Mouse (Mus musculus): ENCODE measurements around the gene F2. TPM values are rescaled to one million over a fixed set of nuclear protein-coding genes. Genes with fewer than 3 reads are reported as not detected.

F2 gene
- polyA plus RNA-seq, 1 experiment from 2014 or later, result 8.7 TPM

DNA sequence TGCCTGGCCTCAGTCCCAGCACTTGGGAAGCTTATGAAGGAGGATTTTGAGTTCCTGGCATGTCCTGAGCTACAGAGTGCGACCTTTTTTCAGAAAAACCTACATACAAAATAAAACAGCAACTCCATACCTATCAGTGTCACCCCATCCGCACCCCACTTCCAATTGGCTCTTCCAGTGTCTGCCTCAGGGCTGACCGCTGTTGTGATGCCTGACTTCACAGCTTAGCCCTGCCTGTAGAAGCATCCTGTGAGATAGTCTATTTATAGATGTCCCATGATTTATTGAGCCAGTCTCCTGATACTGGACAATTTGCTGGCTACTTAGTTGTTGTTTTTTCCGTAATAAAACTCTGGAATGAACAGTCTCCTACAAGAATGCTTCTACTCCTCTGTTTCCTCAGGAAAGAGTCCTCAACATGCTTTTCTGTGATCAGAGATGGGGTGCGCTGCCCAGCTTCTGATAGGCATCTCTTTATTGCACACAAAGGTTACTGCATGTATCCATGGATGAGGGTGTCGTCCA is 30.2 kb upstream of the F2 start:
- ATAC-seq, result no peak
- H3K27ac ChIP-seq (ENCODE audit: low read length), result no peak overlapping the region
- 91% methylated on average over 6 of the region's 6 CpGs for WGBS

DNA sequence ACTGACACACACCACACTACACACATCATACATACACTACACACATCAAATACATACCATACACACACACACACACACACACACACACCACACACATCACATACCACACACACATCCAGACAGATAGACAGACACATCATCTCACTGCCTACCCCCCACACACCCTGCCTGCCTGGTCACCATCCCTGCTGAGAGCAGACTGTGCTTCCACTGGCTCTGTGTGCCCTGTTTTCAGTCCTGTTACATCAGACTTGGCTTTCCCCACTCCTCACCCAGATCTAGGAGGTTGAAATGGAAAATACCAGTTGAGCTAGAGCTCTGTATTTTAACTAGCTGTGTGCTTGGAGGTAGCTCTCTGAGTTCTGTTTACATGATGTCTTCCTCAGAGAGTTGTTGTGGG is 28.6 kb upstream of the F2 start:
- peaks cover 26% of the 10 kb centered on the region for H3K36me3 ChIP-seq (ENCODE audit: control insufficient read depth, insufficient read depth, low read length)

More for the DNA sequence above, 30.2 kb upstream of the F2 start:
- Histone ChIP-seq H3K4me1 (ENCODE audit: control insufficient read depth, insufficient read depth, low read length) (peaks cover 3% of the 10 kb centered on the region; the same call in 1 of the 2 replicates), H3K9ac (ENCODE audit: low read depth, low read length) (no peak overlapping the region), H3K9me3 (ENCODE audit: control insufficient read depth, low read length) (no peaks in the 10 kb centered on the region), H3K4me2 (ENCODE audit: low read depth, low read length) (no peak overlapping the region), H3K36me3 (ENCODE audit: control insufficient read depth, insufficient read depth, low read length) (peaks cover 28% of the 10 kb centered on the region), H3K4me3 (ENCODE audit: low read length) (no peak overlapping the region), H3K27me3 (replicated peaks; ENCODE audit: control insufficient read depth, insufficient read depth, low read length) (no peaks in the 10 kb centered on the region)

DNA sequence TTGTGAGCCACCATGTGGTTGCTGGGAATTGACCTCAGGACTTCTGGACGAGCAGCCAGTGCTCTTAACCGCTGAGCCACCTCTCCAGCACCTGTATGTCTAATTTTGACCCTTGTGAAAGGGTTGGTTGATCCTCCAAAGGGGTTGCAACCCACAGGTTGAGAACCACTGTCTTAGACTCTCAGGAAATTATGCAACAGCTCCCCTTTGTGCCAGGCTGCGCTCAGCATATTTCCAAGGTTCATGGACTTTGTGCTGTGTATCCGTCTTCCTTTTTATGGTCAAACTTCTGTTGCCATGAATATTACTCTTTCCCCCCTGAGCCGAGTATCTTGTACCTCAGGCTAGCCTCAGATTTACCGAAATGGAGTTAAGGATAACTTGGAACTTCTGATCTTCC is 24.8 kb upstream of the F2 start:
- H3K9ac ChIP-seq (ENCODE audit: low read depth, low read length), result no peak overlapping the region
- H3K27me3 ChIP-seq (replicated peaks; ENCODE audit: control insufficient read depth, insufficient read depth, low read length), result no peaks in the 10 kb centered on the region
- no peaks in the 10 kb centered on the region for H3K9me3 ChIP-seq (ENCODE audit: control insufficient read depth, low read length)
- no peak overlapping the region for H3K4me2 ChIP-seq (ENCODE audit: low read depth, low read length)
- H3K4me3 ChIP-seq (ENCODE audit: low read length), result no peak overlapping the region
- H3K4me1 ChIP-seq (ENCODE audit: control insufficient read depth, insufficient read depth, low read length), result peaks cover 2% of the 10 kb centered on the region; the same call in 1 of the 2 replicates
- H3K36me3 ChIP-seq (ENCODE audit: control insufficient read depth, insufficient read depth, low read length), result peaks cover 27% of the 10 kb centered on the region
- ATAC-seq, result peak; percentile 24; the same call in 1 of the 2 replicates
- no peak overlapping the region for H3K27ac ChIP-seq (ENCODE audit: low read length)
- WGBS, result 85% methylated on average over 6 of the region's 6 CpGs

More for the DNA sequence above, 28.6 kb upstream of the F2 start:
- no peak overlapping the region for H3K27ac ChIP-seq (ENCODE audit: low read length)
- peaks cover 2% of the 10 kb centered on the region; the same call in 1 of the 2 replicates for H3K4me1 ChIP-seq (ENCODE audit: control insufficient read depth, insufficient read depth, low read length)
- H3K4me3 ChIP-seq (ENCODE audit: low read length), result no peak overlapping the region
- no peaks in the 10 kb centered on the region for H3K9me3 ChIP-seq (ENCODE audit: control insufficient read depth, low read length)
- no peaks in the 10 kb centered on the region for H3K27me3 ChIP-seq (replicated peaks; ENCODE audit: control insufficient read depth, insufficient read depth, low read length)
- H3K4me2 ChIP-seq (ENCODE audit: low read depth, low read length), result no peak overlapping the region
- H3K9ac ChIP-seq (ENCODE audit: low read depth, low read length), result no peak overlapping the region
- ATAC-seq, result no peak

DNA sequence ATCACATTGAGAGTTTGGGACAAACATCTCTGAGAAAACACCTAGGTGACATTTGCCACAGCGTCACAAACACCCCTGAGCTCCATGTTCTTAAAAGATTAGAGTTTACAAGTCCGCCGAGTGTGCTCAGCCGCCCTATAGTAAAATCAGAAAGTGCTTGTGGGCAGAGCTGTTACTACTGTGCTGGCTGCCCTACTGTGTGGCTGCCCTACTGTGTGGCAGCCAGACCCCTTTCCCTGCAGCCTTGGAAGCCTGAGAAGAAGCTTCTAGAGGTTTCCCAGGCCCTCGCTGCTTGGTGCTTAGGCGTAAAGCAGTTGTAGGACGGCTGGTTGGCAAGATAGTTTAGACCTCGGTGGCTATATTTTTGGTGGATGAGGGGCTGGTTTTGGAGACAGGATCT is 23.4 kb upstream of the F2 start:
- Histone ChIP-seq H3K9me3 (ENCODE audit: control insufficient read depth, low read length) (no peaks in the 10 kb centered on the region), H3K4me2 (ENCODE audit: low read depth, low read length) (no peak overlapping the region), H3K4me1 (ENCODE audit: control insufficient read depth, insufficient read depth, low read length) (peaks cover 13% of the 10 kb centered on the region), H3K27me3 (replicated peaks; ENCODE audit: control insufficient read depth, insufficient read depth, low read length) (no peaks in the 10 kb centered on the region), H3K27ac (ENCODE audit: low read length) (no peak overlapping the region), H3K36me3 (ENCODE audit: control insufficient read depth, insufficient read depth, low read length) (peaks cover 36% of the 10 kb centered on the region), H3K4me3 (ENCODE audit: low read length) (no peak overlapping the region), H3K9ac (ENCODE audit: low read depth, low read length) (no peak overlapping the region)
- no peak for ATAC-seq
- WGBS, result 96% methylated on average over 8 of the region's 8 CpGs

DNA sequence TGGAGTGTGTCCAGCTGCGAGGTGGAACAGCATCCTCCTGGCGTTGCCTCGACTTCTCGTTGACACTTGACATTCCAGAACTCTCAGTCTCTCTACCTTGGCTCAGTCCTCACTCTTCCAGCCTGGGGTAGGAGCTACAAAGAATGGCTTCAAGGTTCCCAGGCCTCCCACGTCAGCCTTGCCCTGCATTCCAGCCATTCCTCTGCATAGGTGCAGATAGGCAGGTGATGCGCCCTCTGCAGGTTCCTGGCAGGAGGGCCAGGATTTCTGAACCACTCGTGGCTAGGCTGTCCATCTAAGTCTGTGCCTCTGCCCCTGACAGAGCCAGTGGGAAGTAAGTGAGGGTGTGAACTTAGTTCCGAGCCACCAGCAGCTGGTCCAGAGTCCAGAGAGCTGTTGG is 20.6 kb upstream of the F2 start:
- no peak overlapping the region for H3K9ac ChIP-seq (ENCODE audit: low read depth, low read length)
- peaks cover 28% of the 10 kb centered on the region for H3K36me3 ChIP-seq (ENCODE audit: control insufficient read depth, insufficient read depth, low read length)
- WGBS, result 61% methylated on average over 8 of the region's 8 CpGs
- H3K9me3 ChIP-seq (ENCODE audit: control insufficient read depth, low read length), result no peaks in the 10 kb centered on the region
- peaks cover 24% of the 10 kb centered on the region for H3K4me1 ChIP-seq (ENCODE audit: control insufficient read depth, insufficient read depth, low read length)
- no peak overlapping the region for H3K27ac ChIP-seq (ENCODE audit: low read length)
- H3K4me2 ChIP-seq (ENCODE audit: low read depth, low read length), result no peak overlapping the region
- H3K4me3 ChIP-seq (ENCODE audit: low read length), result no peak overlapping the region
- H3K27me3 ChIP-seq (replicated peaks; ENCODE audit: control insufficient read depth, insufficient read depth, low read length), result no peaks in the 10 kb centered on the region
- ATAC-seq, result peak; percentile 23

DNA sequence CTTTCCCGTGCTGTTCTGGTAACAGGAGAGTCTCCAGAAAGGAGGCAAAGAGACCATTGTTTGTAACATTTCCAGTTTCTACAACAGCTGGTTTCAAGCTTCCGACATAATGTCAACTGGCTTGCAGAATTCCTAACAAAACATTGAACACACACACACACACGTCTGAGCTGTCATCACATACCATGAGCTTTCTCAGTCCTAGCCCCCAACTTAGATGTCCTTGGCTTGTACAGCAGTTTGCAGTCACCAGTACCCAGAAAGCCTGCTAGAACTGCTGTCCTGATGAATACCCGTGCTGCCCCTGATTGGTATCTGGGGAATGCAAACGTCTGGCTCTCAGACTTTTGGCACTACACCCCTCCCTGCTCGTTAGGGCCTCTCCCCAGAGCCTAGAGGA is 19.6 kb upstream of the F2 start:
- no peak for ATAC-seq
- H3K4me3 ChIP-seq (ENCODE audit: low read length), result no peak overlapping the region
- peaks cover 29% of the 10 kb centered on the region for H3K4me1 ChIP-seq (ENCODE audit: control insufficient read depth, insufficient read depth, low read length)
- H3K36me3 ChIP-seq (ENCODE audit: control insufficient read depth, insufficient read depth, low read length), result peaks cover 28% of the 10 kb centered on the region
- no peaks in the 10 kb centered on the region for H3K27me3 ChIP-seq (replicated peaks; ENCODE audit: control insufficient read depth, insufficient read depth, low read length)
- peak overlapping the region; percentile 83 for H3K27ac ChIP-seq (ENCODE audit: low read length)
- H3K9ac ChIP-seq (ENCODE audit: low read depth, low read length), result no peak overlapping the region
- no peaks in the 10 kb centered on the region for H3K9me3 ChIP-seq (ENCODE audit: control insufficient read depth, low read length)
- 58% methylated on average over 6 of the region's 6 CpGs for WGBS
- H3K4me2 ChIP-seq (ENCODE audit: low read depth, low read length), result no peak overlapping the region

DNA sequence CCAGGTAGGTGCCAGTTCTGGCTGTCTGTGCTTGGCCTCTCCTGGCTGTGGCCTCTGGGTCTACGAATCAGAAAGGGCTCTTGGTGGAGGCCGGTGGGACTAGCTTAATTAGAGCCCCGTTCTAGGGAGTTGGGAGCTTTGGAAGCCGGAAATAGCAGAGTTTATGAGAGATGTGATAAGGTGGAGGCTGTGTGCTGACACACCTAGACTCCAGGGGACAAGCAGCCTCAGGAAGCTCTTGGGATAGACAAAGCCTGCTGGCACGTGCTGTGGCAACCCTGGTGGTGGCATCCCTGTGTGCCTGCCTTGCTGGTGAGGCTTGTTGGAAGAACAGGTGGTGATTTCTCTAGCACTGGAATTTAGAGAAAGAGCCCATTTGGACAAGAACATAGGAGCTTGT is 19.2 kb upstream of the F2 start:
- WGBS, result 74% methylated on average over 5 of the region's 5 CpGs
- ATAC-seq, result peak; percentile 80
- 0 out of 2 replicates have a peak overlapping the region, but pooled peaks have one; percentile 32 for H3K9ac ChIP-seq (ENCODE audit: low read depth, low read length)
- peak overlapping the region; percentile 3; the same call in 1 of the 2 replicates for H3K4me2 ChIP-seq (ENCODE audit: low read depth, low read length)
- no peak overlapping the region for H3K4me3 ChIP-seq (ENCODE audit: low read length)
- peaks cover 28% of the 10 kb centered on the region for H3K36me3 ChIP-seq (ENCODE audit: control insufficient read depth, insufficient read depth, low read length)
- H3K27ac ChIP-seq (ENCODE audit: low read length), result peak overlapping the region; percentile 83
- H3K9me3 ChIP-seq (ENCODE audit: control insufficient read depth, low read length), result no peaks in the 10 kb centered on the region
- H3K27me3 ChIP-seq (replicated peaks; ENCODE audit: control insufficient read depth, insufficient read depth, low read length), result no peaks in the 10 kb centered on the region
- peaks cover 29% of the 10 kb centered on the region for H3K4me1 ChIP-seq (ENCODE audit: control insufficient read depth, insufficient read depth, low read length)

DNA sequence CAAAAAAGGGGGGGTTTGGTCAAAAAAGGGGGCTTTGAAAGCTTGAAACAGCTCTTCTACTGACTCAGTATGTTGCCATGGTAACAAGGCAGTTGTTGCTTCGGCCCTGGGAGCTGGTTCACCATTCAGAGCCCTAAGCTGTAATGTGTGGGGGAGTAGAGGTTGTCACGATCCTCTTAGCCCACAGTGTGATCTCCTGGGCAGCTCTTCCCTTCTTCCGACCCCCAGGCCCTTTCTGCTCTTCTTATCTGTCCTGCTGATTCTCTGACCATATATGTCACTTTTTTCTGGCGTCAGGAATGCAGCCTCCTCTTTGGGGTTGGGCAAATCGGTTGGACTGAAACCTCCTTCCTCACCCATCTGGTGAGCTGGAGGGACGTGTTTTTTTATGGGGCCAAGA is 16.6 kb upstream of the F2 start:
- Histone ChIP-seq H3K27ac (ENCODE audit: low read length) (no peak overlapping the region), H3K4me2 (ENCODE audit: low read depth, low read length) (no peak overlapping the region)

DNA sequence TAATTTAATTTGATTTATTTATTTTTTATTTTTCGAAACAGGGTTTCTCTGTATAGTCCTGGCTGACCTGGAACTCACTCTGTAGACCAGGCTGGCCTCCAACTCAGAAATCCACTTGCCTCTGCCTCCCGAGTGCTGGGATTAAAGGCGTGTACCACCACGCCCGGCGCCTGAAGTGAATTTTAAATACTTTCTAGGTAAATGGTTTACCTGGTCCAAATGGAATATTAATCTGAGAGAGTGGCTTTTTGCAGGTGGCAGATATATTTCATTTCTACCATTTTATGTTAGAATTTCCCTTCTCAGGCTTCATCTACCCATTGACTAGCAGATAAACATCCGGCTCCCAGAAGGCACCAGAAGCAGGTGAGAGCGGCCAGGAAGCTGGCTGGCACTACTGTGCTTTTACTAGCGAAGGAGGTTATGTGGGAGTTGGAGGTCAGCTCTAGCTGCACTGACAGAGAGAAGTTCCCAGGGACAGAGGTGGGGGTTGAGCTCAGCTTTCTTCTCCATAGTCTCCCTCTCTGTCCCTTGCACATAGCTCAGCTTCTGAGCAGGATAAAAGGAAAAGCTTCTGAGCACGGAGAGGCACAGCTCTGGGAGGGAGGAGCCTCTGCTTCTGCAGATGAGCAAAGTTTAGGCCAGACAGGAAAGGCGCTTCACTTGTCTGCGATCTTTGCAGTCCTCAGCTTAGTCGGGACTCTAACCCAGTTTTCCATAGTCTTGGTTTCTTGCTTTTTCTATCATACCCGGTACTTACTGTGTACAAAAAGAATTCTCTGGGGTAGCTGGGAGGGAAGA is 15.4 kb upstream of the F2 start:
- Histone ChIP-seq H3K27me3 (replicated peaks; ENCODE audit: control insufficient read depth, insufficient read depth, low read length) (no peaks in the 10 kb centered on the region), H3K36me3 (ENCODE audit: control insufficient read depth, insufficient read depth, low read length) (peaks cover 31% of the 10 kb centered on the region), H3K4me1 (ENCODE audit: control insufficient read depth, insufficient read depth, low read length) (peaks cover 35% of the 10 kb centered on the region), H3K9ac (ENCODE audit: low read depth, low read length) (0 out of 2 replicates have a peak overlapping the region, but pooled peaks have one; percentile 38), H3K9me3 (ENCODE audit: control insufficient read depth, low read length) (no peaks in the 10 kb centered on the region), H3K4me3 (ENCODE audit: low read length) (no peak overlapping the region), H3K27ac (ENCODE audit: low read length) (no peak overlapping the region), H3K4me2 (ENCODE audit: low read depth, low read length) (peak overlapping the region; percentile 40)
- no peak for ATAC-seq
- 82% methylated on average over 14 of the region's 14 CpGs for WGBS

More for the DNA sequence above, 16.6 kb upstream of the F2 start:
- Histone ChIP-seq H3K9ac (ENCODE audit: low read depth, low read length) (no peak overlapping the region), H3K27me3 (replicated peaks; ENCODE audit: control insufficient read depth, insufficient read depth, low read length) (no peaks in the 10 kb centered on the region), H3K4me3 (ENCODE audit: low read length) (no peak overlapping the region), H3K36me3 (ENCODE audit: control insufficient read depth, insufficient read depth, low read length) (peaks cover 24% of the 10 kb centered on the region), H3K4me1 (ENCODE audit: control insufficient read depth, insufficient read depth, low read length) (peaks cover 35% of the 10 kb centered on the region), H3K9me3 (ENCODE audit: control insufficient read depth, low read length) (no peaks in the 10 kb centered on the region)
- WGBS, result 51% methylated on average over 6 of the region's 6 CpGs
- ATAC-seq, result no peak

Data from intestine, embryonic 16.5 days (tissue).